Mouse (Mus musculus) embryonic stem cell, embryonic (primary cell): ENCODE results near the gene Srpr.

ENCODE experiments used
- CTCF ChIA-PET, 4 experiments: fragments of 300-600 bp in 2 of 4; fragments of 350-600 bp in 2 of 4; sonication (Branson Sonifier 250); formaldehyde crosslinking; loops; one replicate each; lab custom pipeline; 2022; ENCODE audit warnings: inconsistent platforms in 2 of 4; lab: Charles Lee
- POLR2A ChIA-PET, 4 experiments: fragments of 300-600 bp in 2 of 4; fragments of 350-600 bp in 2 of 4; sonication (Branson Sonifier 250); formaldehyde crosslinking; loops; one replicate each; lab custom pipeline; 2022; ENCODE audit warnings: antibody characterized with exemption in 4 of 4, inconsistent platforms in 1 of 4; lab: Charles Lee

The Srpr gene

DNA sequence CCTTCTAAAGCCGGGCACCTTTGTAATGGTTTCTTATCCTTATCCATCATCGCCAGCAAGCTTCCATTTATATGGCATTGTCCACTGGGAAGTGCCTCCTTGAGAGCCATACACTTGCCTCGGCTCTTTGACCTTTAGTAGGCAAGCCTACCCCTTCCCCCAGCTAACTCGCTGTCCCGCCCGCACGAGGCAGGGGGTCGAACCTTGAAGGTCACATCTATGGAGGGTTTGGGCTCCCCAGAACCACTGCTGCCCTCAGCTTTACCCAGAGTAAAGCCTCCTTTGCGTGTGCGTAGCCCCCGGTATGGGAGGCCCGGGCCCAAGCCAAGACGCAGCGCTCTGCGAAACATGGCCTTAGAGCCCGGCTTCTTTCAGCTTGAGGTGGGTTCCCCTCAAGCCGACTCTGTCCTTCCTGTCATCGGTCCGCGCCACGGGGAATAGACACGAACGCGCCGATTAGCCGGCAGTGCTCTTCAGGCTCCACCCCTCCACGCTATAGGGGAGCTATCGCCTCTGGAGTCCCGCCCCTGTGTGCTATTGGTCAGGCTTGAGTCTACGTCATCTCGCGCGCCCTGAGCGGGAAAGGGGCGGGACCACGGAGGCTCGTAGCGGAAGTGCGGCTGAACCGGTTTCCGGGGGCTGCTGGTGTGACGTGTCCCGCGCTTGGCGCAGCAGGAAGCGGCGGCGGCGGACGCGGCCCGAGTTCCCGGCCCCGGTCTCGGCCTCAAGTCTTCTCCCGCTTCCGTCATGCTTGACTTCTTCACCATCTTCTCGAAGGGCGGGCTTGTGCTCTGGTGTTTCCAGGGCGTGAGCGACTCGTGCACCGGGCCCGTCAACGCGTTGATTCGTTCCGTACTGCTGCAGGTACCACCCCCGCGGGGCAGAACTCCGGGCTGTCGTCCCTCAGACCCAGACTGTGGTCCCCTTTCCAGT, 10.8 kb downstream of the Srpr start, which contains the start of gene Foxred1:
Gene Foxred1 (minus strand): TSS at position 514 of the 933 bp plus-strand sequence.
- POLR2A ChIA-PET = interaction anchor here (0.5 to 5.1 kb wide), 90 partner anchors 8 to 360 kb away, joined by 3 to 134 read pairs (median 4); partner anchors contain the start of genes Srpr (in 4 of the 4), Tirap (in 4 of the 4), Fam118b (in 3 of the 4) and Rpusd4 (in 3 of the 4)
- CTCF ChIA-PET = interaction anchor here (0.6 to 3.7 kb wide), 8 partner anchors 11 to 360 kb away, joined by 3 to 39 read pairs (median 6); partner anchors contain the start of genes Srpr (in 4 of the 4), Tirap (in 4 of the 4), Hyls1 (in 1 of the 4) and Pate2 (in 1 of the 4)

DNA sequence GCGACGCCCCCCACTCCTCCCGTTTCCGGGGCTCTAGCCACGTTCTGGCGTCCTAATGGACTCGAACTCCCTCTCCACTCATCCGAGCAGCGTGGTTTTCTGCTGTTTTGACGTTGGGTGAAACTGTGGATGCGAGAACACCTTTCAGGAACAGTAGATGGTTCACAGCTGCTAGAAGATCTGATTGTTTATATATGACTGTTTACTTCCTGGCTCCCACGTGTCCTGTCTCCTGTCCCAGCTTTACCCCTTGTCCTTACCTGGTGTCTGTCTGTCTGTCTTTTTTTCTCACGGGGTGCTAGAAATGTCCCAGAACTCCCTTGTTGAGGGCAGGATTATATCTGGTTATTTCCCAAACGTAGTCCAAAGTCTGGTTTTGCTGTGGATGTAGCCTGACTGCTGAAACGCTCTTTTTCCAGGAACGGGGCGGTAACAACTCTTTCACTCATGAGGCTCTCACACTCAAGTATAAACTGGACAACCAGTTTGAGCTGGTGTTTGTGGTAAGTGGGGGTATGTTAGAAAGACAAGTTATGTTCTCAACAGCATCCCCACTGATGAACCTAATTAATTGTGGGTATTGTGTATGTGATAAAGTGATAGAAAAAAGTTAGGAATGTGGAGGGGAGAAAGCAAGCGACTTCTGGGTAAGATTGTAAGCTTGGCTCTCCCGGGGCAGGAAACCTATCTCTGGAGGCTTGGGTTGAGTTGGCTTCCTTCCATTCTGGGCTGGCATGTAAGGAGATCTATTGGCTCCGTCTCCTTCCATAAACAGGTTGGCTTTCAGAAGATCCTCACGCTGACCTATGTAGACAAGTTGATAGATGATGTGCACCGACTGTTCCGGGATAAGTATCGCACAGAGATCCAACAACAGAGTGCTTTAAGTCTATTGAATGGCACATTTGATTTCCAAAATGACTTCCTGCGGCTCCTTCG, 11.9 kb downstream of the Srpr start:
- CTCF ChIA-PET = interaction anchor here in 1 of 4 experiments (1.6 to 2.0 kb wide), 2 partner anchors 12 to 312 kb away, joined by 3 to 39 read pairs; partner anchors contain the start of genes Srpr and Tirap
- POLR2A ChIA-PET = interaction anchor here (0.8 to 5.1 kb wide), 20 partner anchors 9 to 288 kb away, joined by 3 to 134 read pairs (median 10); partner anchors contain the start of genes Fam118b (in 4 of the 4), Rpusd4 (in 4 of the 4), Srpr (in 2 of the 4) and Tirap (in 2 of the 4)

DNA sequence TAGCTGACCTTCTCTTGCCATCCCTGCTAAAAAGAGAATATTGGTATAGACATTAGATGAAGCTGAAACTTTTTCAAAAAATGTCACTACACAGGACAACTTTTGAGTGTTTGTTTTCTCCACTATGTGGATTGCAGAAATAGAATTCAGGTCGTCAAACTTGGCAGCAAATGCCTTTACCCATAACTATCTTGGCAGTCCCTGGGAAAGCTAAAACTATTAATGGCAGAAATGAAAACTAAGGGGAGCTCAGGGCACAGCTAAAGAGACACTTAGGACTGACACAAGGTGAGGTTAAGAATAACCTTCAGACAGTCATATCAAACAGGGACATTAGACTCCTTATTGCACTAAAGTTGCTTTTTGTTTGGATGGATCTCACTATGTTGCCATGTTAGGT, 18.0 kb downstream of the Srpr start:
- ChIA-PET POLR2A (interaction anchor here in 3 of 4 experiments (0.5 to 6.5 kb wide), 14 partner anchors 7 to 1497 kb away, joined by 3 to 42 read pairs (median 7); partner anchors contain the start of genes Foxred1 (in 2 of the 3), Srpr (in 2 of the 3), Tirap (in 2 of the 3) and Fam118b (in 1 of the 3)), CTCF (no interaction called here)

DNA sequence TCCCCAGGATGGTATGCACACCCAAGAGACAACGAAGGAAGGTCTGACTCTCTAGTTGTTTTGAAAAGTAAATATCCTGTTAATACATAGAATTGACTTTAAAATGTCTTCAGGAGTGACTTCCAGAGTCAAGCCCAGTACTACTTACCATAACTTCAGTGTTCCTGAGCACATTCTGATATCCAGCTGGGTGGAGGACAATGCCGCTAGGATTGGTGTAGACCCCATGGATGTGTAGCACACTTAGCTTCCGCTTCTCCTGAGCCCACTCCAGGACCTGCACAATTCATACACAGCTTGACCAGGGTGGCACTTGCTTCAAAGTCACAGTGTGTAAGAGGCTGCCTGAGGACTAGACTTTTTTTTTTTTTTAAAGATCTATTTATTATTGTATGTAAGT, 23.5 kb downstream of the Srpr start:
- ChIA-PET CTCF (interaction anchor here (0.6 to 1.2 kb wide), 5 partner anchors 10 to 318 kb away, joined by 3 to 6 read pairs (median 4); partner anchors contain the start of gene Srpr (in 1 of the 4)), POLR2A (interaction anchor here in 3 of 4 experiments (0.6 to 6.5 kb wide), 8 partner anchors 10 to 267 kb away, joined by 3 to 42 read pairs (median 4); partner anchors contain the start of genes Foxred1 (in 2 of the 3), Fam118b (in 1 of the 3) and Rpusd4 (in 1 of the 3))

DNA sequence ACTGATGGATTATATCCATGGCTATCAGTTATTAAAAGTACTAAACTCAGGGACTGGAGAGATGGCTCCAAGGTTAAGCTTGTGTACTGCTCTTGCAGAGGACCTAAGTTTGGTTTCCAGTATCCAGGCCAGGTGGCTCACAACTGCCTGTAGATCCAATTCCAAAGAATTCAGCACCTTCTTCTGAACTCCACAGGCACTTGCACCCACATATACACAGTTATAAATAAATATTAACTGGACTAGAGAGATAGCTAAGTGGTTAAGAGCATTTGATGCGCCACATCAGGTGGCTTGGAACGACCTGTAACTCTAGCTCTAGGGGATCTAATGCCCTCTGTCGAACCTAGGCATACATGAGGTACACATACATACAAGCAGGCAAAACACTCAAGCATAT, 28.7 kb downstream of the Srpr start:
- POLR2A ChIA-PET = interaction anchor here in 3 of 4 experiments (0.7 to 3.3 kb wide), 8 partner anchors 10 to 38 kb away, joined by 3 to 17 read pairs (median 3); partner anchors contain the start of genes Foxred1 (in 3 of the 3), Srpr (in 1 of the 3) and Tirap (in 1 of the 3)
- CTCF ChIA-PET = no interaction called here

DNA sequence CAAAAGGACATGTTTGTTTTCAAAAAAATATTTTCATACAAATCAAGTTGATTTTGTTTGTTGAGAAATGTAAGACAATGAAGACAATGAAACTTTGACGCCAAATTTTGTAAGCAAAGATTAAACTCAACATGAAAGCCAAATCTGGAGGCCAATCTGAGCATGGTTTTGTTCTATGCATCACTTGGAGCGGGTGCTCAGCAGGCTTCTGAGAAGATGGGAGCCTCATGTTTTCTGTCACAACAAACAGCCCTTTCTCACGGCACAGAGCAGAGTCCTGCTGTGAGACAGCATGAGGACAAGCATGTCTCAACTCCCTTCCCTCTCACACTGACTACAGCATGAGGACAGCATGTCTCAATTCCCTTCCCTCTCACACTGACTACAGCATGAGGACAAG, 36.0 kb downstream of the Srpr start:
- ChIA-PET CTCF (no interaction called here), POLR2A (interaction anchor here in 1 of 4 experiments (1.0 to 1.6 kb wide), 2 partner anchors 25 to 33 kb away, joined by 3 to 4 read pairs; partner anchors contain the start of gene Foxred1)

DNA sequence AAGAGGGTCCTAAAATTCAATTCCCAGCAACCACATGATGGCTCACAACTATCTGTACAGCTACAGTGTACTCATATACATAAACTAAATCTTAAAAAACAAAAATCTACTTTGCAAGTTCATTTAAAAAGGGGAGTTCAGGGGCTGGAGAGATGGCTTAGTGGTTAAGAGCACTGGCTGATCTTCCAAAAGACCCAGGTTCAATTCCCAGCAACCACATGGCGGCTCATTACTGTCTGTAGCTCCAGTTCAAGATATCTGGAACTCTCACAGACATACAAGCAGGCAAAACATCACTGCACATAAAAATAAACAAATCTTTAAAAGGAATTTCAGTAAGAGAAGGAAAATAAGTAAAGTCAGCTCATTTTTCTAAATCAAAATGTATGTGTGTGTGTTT, 38.4 kb downstream of the Srpr start:
- POLR2A ChIA-PET = interaction anchor here in 3 of 4 experiments (0.8 to 2.4 kb wide), 6 partner anchors 9 to 61 kb away, joined by 3 to 9 read pairs (median 3); partner anchors contain the start of gene Foxred1 (in 1 of the 3)
- CTCF ChIA-PET = interaction anchor here in 2 of 4 experiments (0.5 to 1.3 kb wide), 3 partner anchors 39 to 266 kb away, joined by 3 read pairs; partner anchors contain the start of genes Srpr (in 2 of the 2) and Tirap (in 2 of the 2)

DNA sequence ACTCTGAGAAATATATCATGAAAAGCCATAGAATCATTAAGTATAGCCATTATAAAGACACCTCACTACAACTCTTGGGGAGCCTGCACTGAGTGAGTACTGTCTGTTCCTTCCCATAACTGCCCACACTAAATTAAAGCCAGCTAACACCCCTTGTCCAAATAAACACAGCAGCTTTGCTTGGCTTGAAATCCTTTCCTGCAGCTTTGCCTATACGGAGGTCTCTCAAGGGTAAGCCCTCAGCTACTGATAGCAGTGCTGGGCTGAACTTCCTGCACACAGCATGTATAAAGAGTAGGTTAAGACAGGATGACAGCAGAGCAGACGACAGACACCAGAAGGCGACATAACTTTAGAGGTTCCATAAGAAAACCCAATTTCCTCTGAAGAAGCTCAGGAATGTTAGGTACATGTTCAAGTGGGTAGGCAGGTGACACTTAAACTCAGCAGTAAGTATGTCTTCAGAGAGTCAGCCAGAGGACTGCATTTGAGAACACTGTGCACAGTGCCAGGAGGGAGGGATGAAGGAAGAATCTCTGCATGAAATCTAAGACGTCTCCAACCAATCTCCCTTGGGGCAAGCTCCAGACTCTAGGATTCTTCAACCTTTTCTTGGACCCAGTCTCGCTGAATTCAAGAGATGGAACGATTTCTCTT, 39.1 kb downstream of the Srpr start:
- ChIA-PET POLR2A (interaction anchor here (0.8 to 2.4 kb wide), 7 partner anchors 9 to 62 kb away, joined by 3 to 9 read pairs (median 3); partner anchors contain the start of gene Foxred1 (in 1 of the 4)), CTCF (interaction anchor here in 2 of 4 experiments (0.5 to 1.3 kb wide), 3 partner anchors 12 to 265 kb away, joined by 3 to 5 read pairs (median 3); partner anchors contain the start of genes Srpr (in 1 of the 2) and Tirap (in 1 of the 2))

DNA sequence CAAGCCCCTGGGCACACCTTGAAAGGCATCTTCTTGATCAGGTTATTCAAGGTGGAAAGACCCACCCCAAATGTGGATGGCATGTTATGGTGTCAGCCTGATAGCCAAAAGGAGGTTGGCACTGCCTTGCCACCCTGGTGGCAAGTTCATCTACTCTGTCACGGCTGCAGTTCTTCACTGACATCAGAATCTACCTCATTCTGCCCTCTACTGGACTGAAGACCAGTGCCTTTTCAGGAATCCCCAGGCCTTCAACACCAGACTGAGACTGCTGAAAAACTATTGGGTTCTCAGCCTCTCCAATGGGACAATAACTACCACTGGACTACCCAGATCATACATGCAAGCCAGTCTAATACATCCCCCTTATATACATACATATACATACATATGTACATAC, 39.8 kb downstream of the Srpr start:
- POLR2A ChIA-PET = interaction anchor here in 2 of 4 experiments (0.9 to 1.3 kb wide), 3 partner anchors 10 to 19 kb away, joined by 3 read pairs; no protein-coding TSS in a partner anchor
- CTCF ChIA-PET = no interaction called here

DNA sequence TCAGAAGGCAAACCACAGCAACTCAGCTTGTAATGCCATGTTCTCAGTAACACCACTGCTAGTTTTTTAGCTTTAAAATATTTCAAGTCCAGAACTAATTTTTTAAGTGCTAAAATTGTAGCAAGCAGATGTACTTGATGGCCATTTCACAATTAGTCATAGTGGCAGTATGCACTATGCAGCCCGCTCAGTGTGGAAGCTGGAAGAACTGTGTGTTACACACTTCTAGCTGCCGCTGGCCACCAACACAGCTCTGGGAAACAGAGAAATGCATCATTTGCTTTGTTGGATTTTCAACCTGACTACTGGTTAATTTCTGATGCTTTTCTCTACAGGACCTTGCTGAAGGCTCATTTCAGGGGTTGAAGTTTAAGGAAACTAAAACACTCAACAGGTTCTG, 47.4 kb downstream of the Srpr start:
- POLR2A ChIA-PET = interaction anchor here (1.0 to 4.0 kb wide), 7 partner anchors 9 to 173 kb away, joined by 3 to 21 read pairs (median 4); partner anchors contain the start of genes Cdon (in 1 of the 4), Fam118b (in 1 of the 4), Foxred1 (in 1 of the 4) and Rpusd4 (in 1 of the 4)
- CTCF ChIA-PET = interaction anchor here in 2 of 4 experiments (0.5 to 0.6 kb wide), 2 partner anchors 48 kb away, joined by 3 read pairs; partner anchors contain the start of genes Srpr (in 1 of the 2) and Tirap (in 1 of the 2)

DNA sequence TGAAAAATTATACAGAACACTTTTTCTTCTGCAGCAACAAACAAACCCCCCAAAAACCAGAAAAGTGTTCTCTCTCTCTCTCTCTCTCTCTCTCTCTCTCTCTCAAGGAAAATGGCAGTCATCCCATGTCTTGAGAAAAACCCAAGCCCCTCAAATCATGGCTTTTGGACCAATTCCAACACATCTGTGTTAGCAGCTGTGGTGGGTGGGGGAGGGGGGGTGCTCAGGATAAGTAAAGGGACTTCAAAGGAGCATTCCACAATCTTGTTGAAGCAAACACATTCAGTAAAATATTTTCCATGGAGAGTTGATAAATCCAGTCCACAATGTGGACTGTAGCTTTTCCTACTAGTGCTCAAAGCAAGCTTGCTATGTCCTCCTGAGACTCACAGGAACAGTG, 49.5 kb downstream of the Srpr start:
- CTCF ChIA-PET = no interaction called here

DNA sequence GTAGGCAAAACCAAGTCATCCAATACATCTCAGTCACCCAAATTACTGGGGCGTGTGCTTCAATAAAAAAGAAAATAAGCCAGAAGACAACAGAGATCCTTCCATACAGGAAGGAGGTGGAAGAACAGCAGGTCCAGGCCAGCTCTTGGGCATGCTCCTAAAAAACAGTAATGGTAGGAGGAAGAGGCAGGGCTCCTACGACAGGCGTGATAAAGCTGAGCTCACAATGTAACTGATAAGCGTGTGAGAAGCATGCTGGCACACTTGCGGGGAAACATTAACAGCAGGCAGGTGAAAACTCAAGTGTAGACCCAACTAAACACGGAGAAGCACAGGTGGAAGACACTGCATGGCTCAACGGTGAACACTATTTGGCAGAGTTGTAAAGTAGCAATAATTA, 57.4 kb downstream of the Srpr start:
- POLR2A ChIA-PET = interaction anchor here in 2 of 4 experiments (1.3 to 3.5 kb wide), 3 partner anchors 9 to 37 kb away, joined by 3 to 19 read pairs (median 4); partner anchors contain the start of genes Fam118b (in 1 of the 2) and Rpusd4 (in 1 of the 2)
- CTCF ChIA-PET = interaction anchor here in 1 of 4 experiments (0.6 kb wide), 1 partner anchor 68 kb away, joined by 3 read pairs; no protein-coding TSS in a partner anchor

More for the DNA sequence above, 49.5 kb downstream of the Srpr start:
- POLR2A ChIA-PET = interaction anchor here in 2 of 4 experiments (1.9 to 4.0 kb wide), 2 partner anchors 19 to 38 kb away, joined by 4 to 21 read pairs; partner anchors contain the start of genes Fam118b (in 1 of the 2), Foxred1 (in 1 of the 2) and Rpusd4 (in 1 of the 2)

DNA sequence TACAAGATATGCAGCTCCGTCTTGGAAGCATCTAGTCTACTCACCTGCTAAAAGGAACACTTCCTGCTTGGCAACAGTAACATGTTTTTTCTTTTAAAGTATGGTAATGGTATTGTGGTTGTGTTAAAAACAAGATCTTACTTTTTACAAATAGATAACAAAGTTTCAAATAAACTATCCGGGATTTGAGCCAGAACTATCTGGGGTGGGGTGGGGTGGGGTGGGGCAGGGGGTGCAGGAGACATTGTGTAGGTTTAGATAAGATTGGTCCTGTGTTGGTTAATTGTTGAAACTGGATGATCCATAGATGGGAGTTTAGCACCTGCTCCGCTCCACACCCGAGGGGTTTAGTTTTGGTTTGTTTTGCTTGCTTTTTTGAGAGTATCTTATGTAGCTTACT, 62.4 kb downstream of the Srpr start:
- ChIA-PET CTCF (no interaction called here), POLR2A (interaction anchor here in 2 of 4 experiments (1.0 to 1.3 kb wide), 3 partner anchors 8 to 52 kb away, joined by 3 to 5 read pairs (median 3); partner anchors contain the start of gene Foxred1 (in 1 of the 2))

DNA sequence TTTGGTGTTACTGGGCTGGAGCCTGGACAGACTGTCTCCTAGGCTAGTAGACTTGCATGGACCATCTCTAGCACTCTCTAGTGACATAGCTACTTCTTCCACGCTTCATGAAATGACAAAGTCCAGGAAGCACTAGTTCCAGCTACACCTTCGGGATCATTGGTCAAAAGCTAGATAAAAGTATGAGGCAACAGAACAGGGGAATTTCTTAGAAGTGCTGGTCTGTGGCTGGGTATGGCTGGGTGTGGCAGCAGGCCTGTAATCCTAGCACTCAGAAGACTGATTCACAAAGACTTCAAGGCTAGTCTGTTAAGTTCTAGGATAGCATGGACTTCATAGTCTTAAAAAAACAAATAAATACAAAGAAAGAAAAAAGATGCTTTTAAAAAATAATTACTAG, 63.5 kb downstream of the Srpr start:
- CTCF ChIA-PET = no interaction called here
- POLR2A ChIA-PET = interaction anchor here in 1 of 4 experiments (1.2 kb wide), 1 partner anchor 12 kb away, joined by 3 read pairs; no protein-coding TSS in a partner anchor

DNA sequence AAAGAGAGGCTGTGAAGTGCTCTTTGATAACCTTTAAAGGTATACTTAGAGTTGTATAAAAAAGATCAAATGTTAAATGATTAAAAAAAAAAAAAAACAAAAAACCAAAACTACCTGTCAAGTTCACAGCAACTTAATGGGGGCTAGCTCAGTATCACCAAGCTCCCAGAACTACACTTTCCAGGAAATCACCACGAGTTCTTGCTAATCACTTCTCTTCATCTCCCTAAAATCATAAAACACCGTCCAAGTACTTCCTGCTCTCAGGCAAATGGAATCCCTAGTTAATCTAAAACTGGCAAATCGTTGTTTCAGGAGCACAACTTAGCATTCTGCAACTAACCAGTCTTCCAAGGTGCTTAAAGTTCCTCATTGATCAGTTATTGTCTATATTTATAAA, 64.5 kb downstream of the Srpr start:
- POLR2A ChIA-PET = interaction anchor here in 2 of 4 experiments (0.7 to 1.1 kb wide), 2 partner anchors 19 to 54 kb away, joined by 3 to 5 read pairs; partner anchors contain the start of gene Foxred1 (in 1 of the 2)
- CTCF ChIA-PET = interaction anchor here in 1 of 4 experiments (0.7 kb wide), 1 partner anchor 71 kb away, joined by 3 read pairs; no protein-coding TSS in a partner anchor
